Mouse (Mus musculus) erythroid progenitor cell, adult 5-6 weeks (primary cell): ENCODE measurements around the gene Phf20. TPM values are rescaled to one million over a fixed set of nuclear protein-coding genes. Genes with fewer than 3 reads are reported as not detected.
"Not testable (repeated sequence)": the region's sequence is repeated elsewhere in the genome, so short reads cannot be mapped to it uniquely, and the experiment has no call there.

ENCODE experiments used
- ATAC-seq: replicated peaks from 2 replicates; pipeline ENCODE4 v1.8.0; 2016; ENCODE audit warnings: moderate number of reproducible peaks, mild to moderate bottlenecking, moderate TSS enrichment, inconsistent platforms; ENCODE audit not compliant: poor library complexity, low FRiP score, severe bottlenecking
- total RNA-seq, 2 experiments: library from RNA; stranded (forward) in 1 of 2; stranded (reverse) in 1 of 2; fragments of 150-400 nt in 1 of 2; fragments of 186-747, 209-891 nt in 1 of 2; gene quantifications; 2 replicates each; pipeline versions ENCODE4 v1.2.3 to v1.2.4; 2015 to 2017; ENCODE audit warnings: low replicate concordance in 2 of 2

The Phf20 gene
- total RNA-seq, 2 experiments from 2014 or later: 14.6 to 15.1 TPM

DNA sequence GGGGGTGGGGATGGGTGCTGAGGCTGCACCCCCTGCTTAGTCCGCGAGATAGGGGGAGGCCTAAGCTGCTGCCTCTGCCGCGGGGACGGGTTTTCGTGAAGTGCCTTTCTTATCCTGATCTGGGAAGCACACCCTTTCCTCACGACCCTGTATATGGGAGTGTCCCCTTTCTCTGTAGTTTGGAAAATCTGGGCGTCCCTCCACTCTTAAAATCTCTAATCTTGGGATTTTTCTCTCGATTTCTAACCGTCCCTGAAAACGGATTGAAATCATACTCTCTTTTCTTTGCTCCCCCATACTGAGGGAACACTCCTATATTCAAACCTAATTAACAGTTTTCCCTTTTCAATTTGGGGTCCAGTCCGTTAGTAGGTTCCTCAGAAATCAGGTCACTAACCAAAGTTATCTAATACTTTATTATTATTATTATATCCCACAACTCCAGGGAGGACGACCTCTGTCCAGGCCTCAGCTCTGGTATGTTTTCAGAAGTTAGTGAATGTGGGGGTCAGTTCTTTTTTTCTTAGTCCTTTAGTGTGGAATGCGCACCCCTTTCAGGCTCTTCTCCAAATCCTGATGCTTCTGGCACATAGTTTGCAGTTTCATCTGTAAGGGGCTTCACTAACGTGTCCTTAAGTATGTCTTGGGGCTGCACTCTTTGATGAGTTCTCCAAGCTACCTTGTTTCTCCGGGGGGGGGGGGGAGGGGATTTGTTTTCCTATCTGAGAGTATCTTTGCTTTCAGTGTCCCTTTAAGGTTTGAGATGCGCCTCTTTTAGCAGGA, 1.1 kb downstream of the Phf20 start:
- no peak for ATAC-seq

DNA sequence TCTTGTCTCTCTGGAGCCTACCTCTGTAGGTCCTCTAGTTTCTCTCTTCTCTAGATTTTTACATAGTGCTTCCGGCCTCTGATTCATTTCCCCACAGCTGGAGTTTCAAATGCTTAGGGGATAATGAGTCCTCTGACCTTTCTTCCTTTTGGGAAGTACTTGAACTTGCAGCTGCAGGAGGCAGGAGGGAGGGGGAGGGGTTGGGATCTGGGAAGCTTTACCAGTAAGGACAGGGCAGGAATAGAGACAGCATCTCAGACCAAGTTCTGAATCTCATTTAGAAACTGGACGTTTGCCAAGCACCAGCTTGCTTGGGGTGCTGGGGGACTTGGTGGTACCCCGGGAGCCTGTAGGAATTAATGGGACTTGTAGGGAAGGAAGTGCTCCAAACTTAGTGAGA, 3.7 kb downstream of the Phf20 start:
- no peak for ATAC-seq

DNA sequence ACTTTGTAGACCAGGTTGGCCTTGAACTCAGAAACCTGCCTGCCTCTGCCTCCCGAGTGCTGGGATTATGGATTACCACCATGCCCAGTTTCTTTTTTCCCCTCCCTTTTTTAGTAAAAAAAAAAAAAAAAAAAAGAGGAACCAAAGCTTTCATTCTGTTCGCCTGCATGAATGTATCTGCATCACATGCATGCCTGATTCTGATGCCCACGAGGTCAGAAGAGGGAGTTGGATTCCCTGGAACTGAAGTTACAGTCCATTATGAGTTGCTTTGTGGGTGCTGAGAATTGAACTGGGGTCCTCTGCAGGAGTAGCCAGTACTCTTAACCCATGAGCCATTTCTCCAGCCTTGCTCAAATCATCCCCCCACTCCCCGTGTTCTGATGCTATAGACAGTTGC, 5.2 kb downstream of the Phf20 start:
- ATAC-seq: no peak

DNA sequence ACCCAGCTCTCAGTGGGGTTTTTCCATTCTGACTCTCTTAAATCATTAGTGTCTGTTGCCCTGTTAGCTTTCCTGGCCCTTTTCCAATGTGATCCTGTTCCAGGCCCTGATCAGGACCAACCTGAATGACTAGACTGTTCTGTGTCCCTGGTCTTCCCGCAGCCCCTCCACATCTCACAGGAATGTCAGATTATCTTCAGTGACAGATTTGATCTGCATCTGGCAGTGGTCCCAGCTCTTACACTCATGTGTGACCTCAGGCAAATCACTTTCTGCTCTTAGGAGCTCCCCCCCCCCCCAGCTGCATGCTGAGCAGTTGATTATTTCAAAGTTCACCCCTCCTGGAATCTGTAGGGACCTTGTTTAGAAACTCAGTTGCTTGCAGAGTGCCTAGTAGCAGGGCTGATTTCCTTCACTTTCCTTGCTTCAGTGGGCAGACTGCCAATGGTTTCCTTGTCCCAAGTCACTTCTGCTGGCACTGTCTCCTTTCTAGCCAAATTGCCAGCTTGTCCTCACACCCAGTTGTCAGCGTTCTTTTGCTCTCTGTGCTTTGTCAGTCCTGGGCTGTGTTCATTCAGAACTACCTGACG, 6.7 kb downstream of the Phf20 start:
- no peak for ATAC-seq

DNA sequence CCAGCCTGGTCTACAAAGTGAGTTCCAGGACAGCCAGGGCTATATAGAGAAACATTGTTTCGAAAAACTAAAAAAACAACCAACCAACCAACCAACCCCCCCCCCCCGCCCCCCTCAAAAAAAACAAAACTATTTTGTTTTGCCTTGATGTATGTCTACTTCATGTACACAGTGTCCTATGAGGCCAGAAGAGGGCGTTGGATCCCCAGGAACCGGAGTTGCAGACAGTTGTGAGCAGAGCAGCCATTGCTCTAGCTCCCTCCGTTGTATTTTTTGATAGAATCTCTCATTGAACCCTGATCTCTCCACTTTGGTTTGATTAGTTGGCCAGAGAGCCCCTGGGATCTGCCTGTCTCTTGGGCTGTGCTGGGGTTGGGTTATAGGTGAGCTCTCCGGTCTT, 7.7 kb downstream of the Phf20 start:
- no peak for ATAC-seq

DNA sequence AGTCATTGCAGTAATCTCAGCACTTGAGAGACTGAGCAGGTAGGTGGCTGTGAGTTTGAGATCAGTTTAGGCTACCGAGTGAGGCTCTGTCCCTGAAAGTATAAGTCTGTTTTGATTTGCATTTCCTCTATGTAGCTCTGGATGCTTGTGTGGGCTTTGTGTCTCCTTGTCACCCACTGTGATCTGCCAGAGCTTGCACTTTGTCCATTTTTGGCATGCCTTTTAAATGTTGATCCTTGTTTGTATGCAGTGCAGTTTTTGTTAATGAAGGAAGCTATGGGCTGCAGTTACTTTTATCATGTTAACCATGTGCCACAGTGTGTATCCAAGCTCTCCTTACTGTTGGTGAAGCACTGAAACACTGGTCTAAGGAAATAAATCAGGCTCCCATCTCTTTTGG, 21.5 kb downstream of the Phf20 start:
- no peak for ATAC-seq

DNA sequence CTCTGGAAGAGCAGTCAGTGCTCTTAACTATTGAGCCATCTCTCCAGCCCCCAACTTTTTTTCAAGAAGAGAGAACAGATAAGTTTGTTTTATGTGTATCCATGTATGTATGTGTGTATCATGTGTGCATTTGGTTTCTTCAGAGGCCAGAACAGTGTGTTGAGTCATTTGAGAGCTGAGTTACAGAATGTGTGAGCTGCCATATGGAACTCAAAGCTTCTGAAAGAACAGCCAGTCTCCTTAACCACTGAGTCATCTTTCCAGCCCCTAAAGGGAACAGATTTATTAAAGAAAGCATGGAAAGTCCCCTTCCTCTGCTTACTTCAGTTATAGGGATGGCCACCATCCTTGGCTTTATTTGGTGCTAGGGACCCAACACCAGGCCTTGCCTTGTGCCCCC, 25.8 kb downstream of the Phf20 start:
- ATAC-seq: no peak

DNA sequence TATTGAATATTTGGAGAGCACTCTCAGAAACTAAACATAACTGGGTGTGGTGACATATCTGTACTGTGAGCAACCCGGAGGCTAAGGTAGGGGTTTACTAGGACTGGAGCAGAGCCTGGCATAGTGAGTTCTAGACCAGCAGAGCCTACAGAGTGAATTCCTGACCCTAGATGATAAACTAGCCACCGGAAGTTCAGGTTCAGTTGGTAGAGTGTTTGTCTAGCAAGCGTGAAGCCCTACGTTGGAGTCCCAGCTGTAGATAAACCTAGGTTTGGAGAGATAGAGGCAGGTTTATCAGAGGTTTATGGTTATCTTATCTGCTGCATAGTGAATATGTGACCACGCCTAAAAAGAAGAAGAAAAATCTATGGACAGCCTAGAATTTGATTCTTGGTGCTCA, 27.8 kb downstream of the Phf20 start:
- ATAC-seq: no peak

DNA sequence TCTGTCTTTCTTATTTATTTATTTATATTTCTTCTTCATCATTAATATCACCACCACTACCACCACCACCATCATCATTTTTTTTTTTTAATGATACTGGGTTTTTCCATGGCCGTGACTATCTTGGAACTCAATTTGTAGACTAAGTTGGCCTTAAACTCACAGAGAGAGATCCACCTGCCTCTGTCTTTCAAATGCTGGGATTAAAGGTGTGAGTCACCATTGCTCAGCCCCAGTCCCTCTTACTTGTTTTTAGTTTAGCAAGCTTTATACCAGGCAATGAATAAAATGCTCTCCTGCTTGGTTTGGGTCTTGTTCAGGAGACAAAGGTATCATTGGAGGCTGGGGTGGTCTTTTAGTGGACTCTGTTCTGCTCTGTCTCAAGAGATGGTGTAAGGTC, 31.4 kb downstream of the Phf20 start:
- no peak for ATAC-seq

DNA sequence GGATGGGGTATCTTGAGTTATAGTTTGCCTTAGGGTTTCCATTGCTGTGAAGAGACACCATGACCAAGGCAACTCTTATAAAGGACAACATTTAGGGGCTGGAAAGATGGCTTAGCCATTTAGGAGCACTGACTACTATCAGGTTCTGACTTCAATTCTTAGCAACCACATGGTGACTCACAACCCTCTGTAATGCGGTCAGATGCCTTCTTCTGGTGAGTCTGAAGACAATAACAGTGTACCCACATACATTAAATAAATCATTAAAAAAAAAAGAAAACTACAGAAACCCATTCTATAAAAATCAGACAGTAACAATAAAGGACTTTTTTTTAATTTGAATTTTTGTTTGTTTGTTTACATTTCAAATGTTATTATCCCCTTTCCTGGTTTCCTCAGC, 32.9 kb downstream of the Phf20 start:
- no peak for ATAC-seq

DNA sequence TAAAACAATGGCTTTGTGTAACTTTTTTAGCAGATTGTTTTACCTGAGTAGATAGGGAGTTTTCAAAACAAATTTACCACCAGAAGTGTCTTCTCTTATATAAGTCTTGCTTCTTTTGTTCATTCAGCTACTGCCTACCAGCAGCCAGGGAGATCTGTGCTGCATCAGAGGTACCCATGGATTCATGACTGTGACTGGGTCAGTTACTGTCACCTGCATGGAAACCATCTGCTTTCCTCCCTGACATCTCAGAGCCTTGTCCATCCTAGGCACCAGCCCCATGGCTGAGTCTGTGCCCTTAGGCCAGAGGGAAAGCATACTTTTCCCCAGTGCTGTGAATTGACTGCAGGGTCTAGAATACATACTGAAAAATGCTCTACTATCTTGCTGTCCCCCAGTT, 35.1 kb downstream of the Phf20 start:
- no peak for ATAC-seq

DNA sequence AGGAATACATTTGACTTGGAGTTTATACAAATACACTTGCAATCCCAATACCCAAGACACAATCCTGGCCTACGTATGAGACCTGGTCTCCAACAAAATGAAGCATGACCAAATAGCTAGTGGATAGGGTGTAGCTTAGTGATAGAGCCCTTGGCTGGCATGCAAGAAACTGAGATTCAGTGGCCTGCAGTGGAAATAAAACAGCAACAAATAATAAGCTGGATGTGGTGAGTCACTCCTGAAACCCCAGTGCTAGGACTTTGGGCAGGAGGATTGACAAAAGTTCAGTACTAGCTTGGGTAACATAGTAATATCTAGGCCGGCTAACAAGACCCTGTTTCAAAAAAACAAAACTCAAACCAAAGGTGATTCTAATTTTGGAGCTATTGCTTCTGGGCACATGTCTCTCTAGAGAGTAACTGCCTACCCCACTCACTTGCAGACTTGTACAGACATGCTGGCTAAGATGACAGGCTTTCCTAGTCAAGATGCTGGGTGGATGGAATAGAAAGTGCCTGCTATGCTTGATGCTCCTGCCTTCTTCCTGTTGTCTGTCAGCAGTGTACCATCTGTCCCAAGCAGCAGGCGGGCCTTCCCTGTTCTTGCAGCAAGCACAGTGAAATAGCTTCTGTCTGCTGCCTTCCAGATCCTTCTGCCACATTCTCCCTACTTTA, 37.1 kb downstream of the Phf20 start:
- no peak for ATAC-seq

DNA sequence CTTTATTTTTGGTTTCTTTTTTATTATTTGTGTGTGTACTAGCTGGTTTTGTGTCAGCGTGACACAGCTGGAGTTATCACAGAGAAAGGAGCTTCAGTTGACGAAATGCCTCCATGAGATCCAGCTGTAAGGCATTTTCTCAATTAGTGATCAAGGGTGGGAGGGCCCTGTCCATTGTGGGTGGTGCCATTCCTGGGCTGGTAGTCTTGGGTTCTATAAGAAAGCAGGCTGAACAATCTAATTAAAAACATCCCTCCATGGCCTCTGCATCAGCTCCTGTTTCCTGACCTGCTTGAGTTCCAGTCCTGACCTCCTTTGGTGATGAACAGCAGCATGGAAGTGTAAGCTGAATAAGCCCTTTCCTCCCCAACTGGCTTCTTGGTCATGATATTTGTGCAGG, 37.8 kb downstream of the Phf20 start:
- ATAC-seq: not testable (repeated sequence)

DNA sequence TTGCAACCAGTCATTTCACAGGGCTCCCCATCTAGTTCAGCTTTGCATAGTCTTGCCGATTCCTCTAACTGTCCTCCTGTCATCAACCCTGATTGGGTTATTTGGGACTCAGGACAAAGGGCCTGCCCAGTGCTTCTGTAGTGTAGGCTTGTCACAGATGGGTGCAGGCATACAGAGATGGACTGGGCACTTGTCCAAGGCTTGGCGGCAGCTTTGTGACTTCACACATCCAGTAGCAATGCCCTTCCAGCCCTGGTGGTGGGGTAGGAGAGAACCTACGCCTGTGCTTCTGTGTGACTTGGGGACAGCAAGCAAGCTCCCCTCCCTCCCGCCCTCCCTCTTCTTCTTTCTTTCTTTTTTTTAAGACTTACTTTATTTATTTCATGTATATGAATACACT, 39.6 kb downstream of the Phf20 start:
- ATAC-seq: no peak

DNA sequence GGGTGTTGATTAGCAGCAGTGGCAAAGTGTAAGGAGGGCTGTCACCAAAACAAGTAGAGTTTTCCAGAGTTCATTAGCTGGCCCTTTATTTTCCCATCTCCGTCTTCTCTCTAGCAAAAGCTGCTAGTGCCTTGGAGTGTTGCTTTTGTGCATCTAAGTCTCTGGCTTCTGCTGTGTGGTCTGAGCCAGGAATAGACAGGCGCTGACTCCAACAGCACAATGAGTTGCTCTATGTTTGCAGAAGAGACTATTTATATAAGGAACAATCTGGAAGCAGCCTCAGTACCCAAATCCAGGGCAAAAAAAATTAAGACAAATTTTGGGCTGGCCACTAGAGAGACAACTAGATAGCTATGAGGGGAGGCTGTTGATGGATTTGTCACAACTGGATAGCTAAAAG, 45.4 kb downstream of the Phf20 start:
- no peak for ATAC-seq

DNA sequence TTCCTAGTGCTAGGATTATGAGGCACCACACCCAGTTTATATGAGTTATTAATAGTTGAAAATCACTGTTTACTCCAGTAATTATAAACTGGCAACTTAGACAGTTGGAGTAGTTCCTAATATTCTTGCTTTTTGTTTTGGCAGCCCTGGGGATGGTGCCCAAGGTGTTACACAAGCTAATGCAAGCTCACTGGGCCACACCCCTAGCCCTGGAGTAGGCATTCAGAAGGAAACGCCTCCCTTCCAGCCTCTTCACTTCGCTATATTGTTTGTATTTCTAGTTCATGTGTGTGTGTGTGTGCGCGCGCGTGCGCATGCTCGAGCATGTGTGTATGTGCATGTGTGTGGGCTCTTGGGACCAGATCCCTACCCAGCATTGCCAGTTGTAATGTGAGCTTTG, 46.7 kb downstream of the Phf20 start:
- ATAC-seq: no peak

DNA sequence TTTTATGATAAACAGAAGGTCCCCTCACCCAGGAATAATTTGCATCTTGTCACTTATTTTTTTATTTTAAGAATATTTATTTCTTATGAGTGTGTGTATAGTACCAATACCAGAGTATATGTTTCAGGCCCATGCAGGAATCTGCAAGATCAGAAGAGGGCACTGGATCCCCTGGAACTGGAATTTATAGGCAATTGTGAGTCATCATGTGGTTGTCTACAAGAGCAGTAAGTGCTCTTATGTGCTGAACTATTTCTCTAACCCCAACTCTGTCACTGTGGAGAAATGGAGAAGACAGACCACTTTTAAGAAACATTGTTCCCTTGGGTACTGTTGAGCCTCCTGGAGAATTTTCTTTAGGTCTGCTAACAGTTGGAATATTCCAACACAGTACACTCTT, 51.3 kb downstream of the Phf20 start:
- no peak for ATAC-seq

DNA sequence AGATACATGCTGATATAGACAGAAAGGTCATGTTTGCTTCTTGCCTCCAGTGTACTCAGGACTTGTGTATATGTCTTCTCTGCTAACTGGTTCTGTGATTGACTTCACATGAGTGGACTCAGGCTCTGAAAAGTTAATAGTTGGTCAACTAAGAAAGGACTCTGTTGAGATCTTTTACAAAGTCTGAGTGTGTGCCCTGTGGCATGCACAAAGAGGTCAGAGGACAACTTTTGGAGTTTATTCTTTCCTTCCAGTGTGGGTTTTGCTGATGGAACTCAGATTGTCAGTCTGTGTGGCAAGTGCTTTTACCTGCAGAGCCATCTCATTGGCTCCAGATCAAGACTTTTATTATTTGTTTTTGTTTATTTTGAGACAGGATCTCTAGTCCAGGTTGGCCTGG, 54.5 kb downstream of the Phf20 start:
- no peak for ATAC-seq

DNA sequence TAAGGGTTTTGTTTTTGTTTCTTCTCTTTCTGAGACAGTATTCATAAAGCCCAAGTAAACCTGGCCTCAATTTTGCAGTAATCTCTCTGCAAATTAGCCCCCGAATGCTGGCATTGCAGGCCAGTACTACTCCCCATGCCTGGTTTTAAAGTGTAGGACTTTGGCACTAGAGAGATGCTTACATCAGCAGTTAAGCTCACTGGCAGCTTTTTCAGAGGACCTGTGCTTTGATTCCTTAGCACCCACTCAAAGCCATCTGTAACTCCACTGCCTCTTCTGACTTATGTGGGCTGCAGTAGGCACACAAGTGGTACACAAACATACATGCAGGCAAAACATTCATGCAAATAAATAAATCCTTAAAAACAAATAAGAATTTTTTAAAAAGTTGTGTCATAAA, 55.0 kb downstream of the Phf20 start:
- no peak for ATAC-seq

DNA sequence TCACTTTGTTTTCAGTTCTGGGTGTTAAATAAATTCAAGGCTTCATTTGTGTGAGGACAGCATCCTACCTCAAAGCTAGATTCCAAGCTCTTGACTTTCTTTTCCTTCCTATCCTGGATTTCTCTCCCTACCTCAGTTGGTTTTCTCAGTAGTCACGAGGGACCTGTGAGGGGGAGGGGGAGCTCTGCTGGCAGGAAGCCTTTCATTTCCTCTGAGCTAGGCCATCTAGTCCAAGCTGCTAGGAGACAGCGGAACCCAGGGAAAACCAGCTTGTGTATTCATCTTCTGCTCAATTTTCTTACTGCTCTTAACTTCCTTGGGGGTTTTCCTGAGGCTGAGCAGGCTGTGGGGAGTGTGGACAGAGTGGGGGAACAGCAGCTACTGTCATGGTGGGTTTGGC, 60.8 kb downstream of the Phf20 start:
- ATAC-seq: no peak
